Mouse (Mus musculus) liver, adult 2 months (tissue): ENCODE results near the gene Blcap. TPM values are rescaled to one million over a fixed set of nuclear protein-coding genes. Genes with fewer than 3 reads are reported as not detected.
"Not testable (repeated sequence)": the region's sequence is repeated elsewhere in the genome, so short reads cannot be mapped to it uniquely, and the experiment has no call there.

Experiments used
- DNase-seq: peaks from one replicate; pipeline ENCODE4 v3.0.0-alpha.2; 2011; ENCODE audit warnings: low read depth, low spot score; ENCODE audit errors: extremely low read depth
- H3K27ac ChIP-seq: fragments of 200-500 bp; replicated peaks from 2 replicates; pipeline ENCODE4 v1.5.1; 2012; ENCODE audit warnings: low read depth, mild to moderate bottlenecking, control low read depth, inconsistent platforms, low read length; ENCODE audit not compliant: insufficient read depth
- H3K27me3 ChIP-seq: fragments of 200-500 bp; 2 replicates; pipeline ENCODE4 v1.6.1; 2012; ENCODE audit warnings: mild to moderate bottlenecking, moderate library complexity, low read length, inconsistent platforms; ENCODE audit not compliant: control insufficient read depth, insufficient read depth
- H3K36me3 ChIP-seq: fragments of 200-500 bp; 2 replicates; pipeline ENCODE4 v1.6.1; 2012; ENCODE audit warnings: low read length, inconsistent platforms; ENCODE audit not compliant: control insufficient read depth, insufficient read depth
- H3K4me1 ChIP-seq: fragments of 200-500 bp; 2 replicates; pipeline ENCODE4 v1.6.1; 2011; ENCODE audit warnings: low read length; ENCODE audit not compliant: control insufficient read depth, insufficient read depth
- H3K4me3 ChIP-seq: fragments of 200-500 bp; 2 replicates; pipeline ENCODE4 v1.5.1; 2011; ENCODE audit warnings: low read depth, mild to moderate bottlenecking, control low read depth, low read length, moderate library complexity; ENCODE audit not compliant: insufficient read depth
- H3K79me2 ChIP-seq: fragments of 200-500 bp; 2 replicates; pipeline ENCODE4 v1.6.1; 2012; ENCODE audit warnings: inconsistent platforms, mild to moderate bottlenecking, low read length, moderate library complexity; ENCODE audit not compliant: control insufficient read depth, insufficient read depth
- H3K9ac ChIP-seq: fragments of 200-500 bp; 2 replicates; pipeline ENCODE4 v1.6.1; 2012; ENCODE audit warnings: low read depth, mild to moderate bottlenecking, control low read depth, inconsistent platforms, low read length
- CTCF ChIP-seq: fragments of 200-500 bp; IDR thresholded peaks from 2 replicates; pipeline ENCODE4 v1.5.1; 2011; ENCODE audit warnings: low read depth, low read length, control low read depth
- POLR2A ChIP-seq: fragments of 200-500 bp; IDR thresholded peaks from 2 replicates; pipeline ENCODE4 v1.6.1; 2011; ENCODE audit warnings: low read length, control low read depth; ENCODE audit not compliant: insufficient read depth; ENCODE audit errors: extremely low read depth
- WGBS: fragments of 180-500 bp; shearing (Covaris S2); methylation state at CpG from one replicate; pipeline ENCODE4 v1.1.7; 2018; 5-methylcytosine and 5-hydroxymethylcytosine counted together
- polyA plus RNA-seq: library from polyadenylated mRNA; depleted of rRNA; stranded (reverse); fragments of >200 nt; gene quantifications from 2 replicates; pipeline ENCODE4 v1.2.3, GENCODE M21; 2012
- total RNA-seq: library from RNA; depleted of rRNA; stranded (reverse); fragments of >200 nt; gene quantifications from 2 replicates; pipeline ENCODE4 v1.2.3, GENCODE M21; 2014

The Blcap gene
- total and polyA plus RNA-seq, 2 experiments: 14.1 to 37.9 TPM

DNA sequence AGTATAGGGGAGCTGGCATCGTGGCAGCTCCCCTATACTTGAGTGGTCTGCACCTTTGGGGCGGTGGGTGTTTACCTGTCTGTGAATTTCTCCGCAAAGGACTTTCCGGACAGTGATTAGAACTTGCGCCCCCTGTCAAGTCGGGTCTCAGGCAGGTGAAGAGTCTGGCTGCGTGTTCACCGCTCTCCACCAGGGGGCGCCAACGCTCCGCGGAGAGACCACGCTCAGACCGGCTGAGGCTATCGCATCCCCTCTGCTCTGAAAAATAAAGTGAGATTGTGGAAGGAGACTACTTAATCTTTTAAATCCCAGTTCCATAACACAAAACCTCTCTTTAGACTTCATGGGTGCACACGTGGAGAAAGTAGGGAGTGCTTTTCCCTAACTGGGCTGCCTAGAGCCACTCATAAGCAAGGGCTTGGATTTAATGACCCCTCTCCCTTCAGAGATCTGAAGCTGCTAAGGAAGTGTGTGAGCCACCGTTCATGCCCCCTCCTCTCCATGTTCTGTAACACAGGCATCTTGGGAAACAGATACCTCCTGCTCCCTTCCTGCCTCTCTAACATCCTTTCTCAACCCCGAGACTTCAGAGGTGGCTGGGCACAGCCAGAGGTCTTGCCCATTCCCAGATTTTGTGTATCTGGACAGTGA, 34.1 kb upstream of the Blcap start:
- H3K27me3 ChIP-seq: no peaks in the 10 kb centered on the region
- no peak overlapping the region for H3K4me3 ChIP-seq
- H3K27ac ChIP-seq: no peak overlapping the region
- no peaks in the 10 kb centered on the region for H3K36me3 ChIP-seq
- WGBS: 11% methylated on average over 18 of the region's 18 CpGs
- DNase-seq: no peak
- TF ChIP-seq POLR2A (no peak), CTCF (peak; percentile 97)
- H3K79me2 ChIP-seq: no peaks in the 10 kb centered on the region
- no peak overlapping the region for H3K9ac ChIP-seq
- H3K4me1 ChIP-seq: no peaks in the 10 kb centered on the region

GRCm38 (mm10) chr2:157601435-157601839, 30.4 kb upstream of the Blcap start:
- WGBS: 74% methylated on average over 6 of the region's 6 CpGs
- Histone ChIP-seq H3K79me2 (no peaks in the 10 kb centered on the region), H3K36me3 (no peaks in the 10 kb centered on the region), H3K4me3 (no peak overlapping the region), H3K27ac (no peak overlapping the region), H3K4me1 (no peaks in the 10 kb centered on the region), H3K9ac (no peak overlapping the region), H3K27me3 (0 out of 2 replicates have a peak, but pooled peaks cover 2% of the 10 kb centered on the region)
- TF ChIP-seq POLR2A (no peak), CTCF (no peak)
- DNase-seq: no peak

DNA sequence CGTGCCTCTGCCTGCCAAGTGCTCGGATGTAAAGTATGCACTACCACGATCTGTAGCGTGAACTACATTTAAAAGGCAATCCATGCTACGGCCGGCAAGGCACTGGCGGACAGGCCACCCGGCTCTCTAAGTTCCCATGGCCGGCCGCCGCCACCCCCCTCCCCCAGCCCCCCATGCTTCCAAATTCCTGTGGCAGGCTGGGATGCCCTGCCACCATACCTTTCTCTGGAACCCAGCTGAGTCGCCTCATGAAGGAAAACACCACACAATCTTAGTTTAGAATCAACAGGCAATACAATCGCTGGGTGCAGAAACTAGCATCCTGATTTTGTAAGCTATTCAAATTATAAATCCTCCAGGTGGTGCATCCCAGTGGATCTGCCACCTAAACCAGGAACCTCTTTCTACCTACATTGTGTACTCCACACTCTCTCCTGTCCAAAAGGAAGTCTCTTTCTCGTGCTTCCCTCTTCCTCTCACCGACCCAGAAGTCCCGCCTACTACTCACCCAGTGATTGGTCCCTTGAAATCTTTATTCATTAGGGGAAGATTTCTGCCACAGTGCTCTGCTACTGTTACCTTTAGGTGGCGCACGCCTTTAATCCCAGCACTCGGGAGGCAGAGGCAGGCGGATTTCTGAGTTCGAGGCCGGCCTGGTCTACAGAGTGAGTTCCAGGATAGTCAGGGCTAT, 25.9 kb upstream of the Blcap start:
- Histone ChIP-seq H3K27me3 (0 out of 2 replicates have a peak, but pooled peaks cover 2% of the 10 kb centered on the region), H3K36me3 (no peaks in the 10 kb centered on the region), H3K9ac (no peak overlapping the region), H3K4me3 (no peak overlapping the region), H3K4me1 (no peaks in the 10 kb centered on the region), H3K79me2 (no peaks in the 10 kb centered on the region), H3K27ac (no peak overlapping the region)
- WGBS: 56% methylated on average over 22 of the region's 22 CpGs
- DNase-seq: no peak
- no peak for TF ChIP-seq CTCF
- no peak for TF ChIP-seq POLR2A

GRCm38 (mm10) chr2:157585351-157585750, 14.3 kb upstream of the Blcap start:
- H3K4me1 ChIP-seq, DNase-seq, H3K79me2 ChIP-seq, H3K27ac ChIP-seq, H3K9ac ChIP-seq, H3K4me3 ChIP-seq, H3K36me3 ChIP-seq, H3K27me3 ChIP-seq: not testable (repeated sequence)
- 48% methylated on average over 7 of the region's 7 CpGs for WGBS

DNA sequence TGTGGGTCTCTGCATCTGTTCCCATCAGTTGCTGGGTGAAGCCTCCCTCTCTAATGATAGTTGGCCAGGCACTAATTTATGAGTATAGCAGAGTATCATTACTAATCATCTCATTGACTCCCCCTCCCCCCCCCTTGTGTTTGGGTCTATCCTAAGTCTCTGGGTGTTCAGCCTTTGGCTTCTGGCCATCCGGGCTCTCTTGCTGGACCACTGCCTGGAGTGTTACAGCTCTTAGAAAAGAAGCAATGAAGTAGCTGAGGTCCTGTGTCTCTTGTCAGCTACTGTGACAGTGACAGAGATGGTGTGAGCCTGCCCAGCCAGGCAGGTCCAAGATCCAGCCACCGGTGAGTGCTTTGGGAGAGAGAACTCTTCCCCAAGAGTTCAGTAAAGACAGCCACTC, 1.7 kb upstream of the Blcap start:
- WGBS: 60% methylated on average over 2 of the region's 2 CpGs
- peaks cover 10% of the 10 kb centered on the region for H3K4me1 ChIP-seq
- DNase-seq: no peak

GRCm38 (mm10) chr2:157569796-157570485, 1.1 kb downstream of the Blcap start:
- H3K79me2 ChIP-seq: peaks cover 9% of the 10 kb centered on the region; the same call in 1 of the 2 replicates
- DNase-seq: peak; percentile 88
- H3K9ac ChIP-seq: peak overlapping the region; percentile 30; the same call in 1 of the 2 replicates
- TF ChIP-seq CTCF (no peak), POLR2A (no peak)
- H3K36me3 ChIP-seq: no peaks in the 10 kb centered on the region
- no peaks in the 10 kb centered on the region for H3K27me3 ChIP-seq
- H3K4me1 ChIP-seq: peaks cover 17% of the 10 kb centered on the region
- peak overlapping the region; percentile 72 for H3K27ac ChIP-seq
- H3K4me3 ChIP-seq: no peak overlapping the region
- WGBS: 18% methylated on average over 9 of the region's 9 CpGs

More for the DNA sequence above, 1.7 kb upstream of the Blcap start:
- Histone ChIP-seq H3K36me3 (no peaks in the 10 kb centered on the region), H3K27ac (no peak overlapping the region), H3K79me2 (no peaks in the 10 kb centered on the region), H3K27me3 (no peaks in the 10 kb centered on the region), H3K4me3 (no peak overlapping the region), H3K9ac (no peak overlapping the region)
- no peak for TF ChIP-seq POLR2A
- TF ChIP-seq CTCF: no peak
